Mouse (Mus musculus) neural tube, embryonic 14.5 days (tissue): Measurements from ENCODE around the gene Wscd1. TPM values are rescaled to one million over a fixed set of nuclear protein-coding genes. Genes with fewer than 3 reads are reported as not detected.
A peak's percentile ranks its signal among the peaks of the same experiment; 100 is the strongest.

Experiments
- ATAC-seq: fragments of 200-750 bp; cut with Nextera tagmentation; 2 replicates; pipeline ENCODE4 v1.8.0; 2017; ENCODE audit warnings: low read depth, mild to moderate bottlenecking, moderate TSS enrichment, moderate library complexity
- H3K27ac ChIP-seq: fragments of 300-500 bp; sonication (generic); 2 replicates; pipeline ENCODE4 v1.5.1; 2014; ENCODE audit warnings: low read depth, mild to moderate bottlenecking, control low read depth, low read length, moderate library complexity, mixed read lengths
- H3K27me3 ChIP-seq: fragments of 300-500 bp; sonication (generic); 2 replicates; pipeline ENCODE4 v1.6.1; 2014; ENCODE audit warnings: low read length; ENCODE audit not compliant: control insufficient read depth, insufficient read depth
- H3K36me3 ChIP-seq: fragments of 300-500 bp; sonication (generic); 2 replicates; pipeline ENCODE4 v1.6.1; 2014; ENCODE audit warnings: low read length, mixed read lengths; ENCODE audit not compliant: control insufficient read depth, insufficient read depth
- H3K4me1 ChIP-seq: fragments of 300-500 bp; sonication (generic); 2 replicates; pipeline ENCODE4 v1.6.1; 2014; ENCODE audit warnings: low read length; ENCODE audit not compliant: control insufficient read depth, insufficient read depth
- H3K4me2 ChIP-seq: fragments of 300-500 bp; sonication (generic); 2 replicates; pipeline ENCODE4 v1.6.1; 2014; ENCODE audit warnings: mild to moderate bottlenecking, low read depth, low read length, control low read depth
- H3K4me3 ChIP-seq: fragments of 300-500 bp; sonication (generic); 2 replicates; pipeline ENCODE4 v1.5.1; 2014; ENCODE audit warnings: low read depth, low read length, control low read depth, mixed read lengths
- H3K9ac ChIP-seq: fragments of 300-500 bp; sonication (generic); replicated peaks from 2 replicates; pipeline ENCODE4 v1.6.1; 2014; ENCODE audit warnings: low read depth, mild to moderate bottlenecking, control low read depth, low read length, mixed read lengths
- H3K9me3 ChIP-seq: fragments of 300-500 bp; sonication (generic); 2 replicates; pipeline ENCODE4 v1.6.1; 2016; ENCODE audit warnings: low read length; ENCODE audit not compliant: control insufficient read depth
- WGBS: fragments of 180-500 bp; shearing (Covaris S2); extraction: QIAGEN DNeasy Blood & Tissue Kit; methylation state at CpG from one replicate; pipeline ENCODE4 v1.1.7; 2014; 5-methylcytosine and 5-hydroxymethylcytosine counted together
- polyA plus RNA-seq: library from polyadenylated mRNA; unstranded; fragments of >200 nt; fragmentation: Nextera tagmentation; extraction: Ambion mirVana; gene quantifications from 2 replicates; pipeline ENCODE4 v1.2.1, GENCODE M21; 2014

Gene Wscd1
- polyA plus RNA-seq, 1 experiment from 2014 or later, result 44.1 TPM

DNA sequence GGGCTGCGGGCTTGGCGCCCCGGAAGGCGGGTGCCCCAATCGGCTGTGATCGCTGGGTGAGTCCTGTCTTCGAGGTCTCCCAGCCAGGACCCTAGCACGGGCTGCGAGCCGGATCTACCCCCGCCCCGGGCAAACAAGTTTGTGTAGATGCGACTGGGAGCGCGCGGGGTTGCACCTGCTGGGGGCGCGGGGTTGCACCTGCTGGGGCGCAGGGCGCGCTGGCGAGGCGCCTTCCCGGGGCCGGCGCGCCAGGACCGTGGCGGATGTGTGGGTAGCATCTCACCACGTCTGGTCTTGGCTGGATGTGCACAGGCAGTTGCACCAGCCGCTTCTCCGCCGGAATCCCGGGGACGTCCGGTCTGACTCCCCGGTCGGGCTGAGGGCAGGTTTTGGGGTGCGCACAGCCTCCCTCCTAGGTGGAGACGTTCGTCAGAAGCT is 1.5 kb downstream of the Wscd1 start:
- H3K27me3 ChIP-seq, result 0 out of 2 replicates have a peak, but pooled peaks cover 2% of the 10 kb centered on the region
- peaks cover 9% of the 10 kb centered on the region; the same call in 1 of the 2 replicates for H3K4me1 ChIP-seq
- ATAC-seq, result peak; percentile 50
- H3K9ac ChIP-seq, result peak overlapping the region; percentile 86
- peak overlapping the region; percentile 93 for H3K4me3 ChIP-seq
- H3K36me3 ChIP-seq, result no peaks in the 10 kb centered on the region
- H3K27ac ChIP-seq, result peak overlapping the region; percentile 71
- H3K4me2 ChIP-seq, result peak overlapping the region; percentile 80
- H3K9me3 ChIP-seq, result no peaks in the 10 kb centered on the region
- WGBS, result 0% methylated on average over 41 of the region's 41 CpGs

DNA sequence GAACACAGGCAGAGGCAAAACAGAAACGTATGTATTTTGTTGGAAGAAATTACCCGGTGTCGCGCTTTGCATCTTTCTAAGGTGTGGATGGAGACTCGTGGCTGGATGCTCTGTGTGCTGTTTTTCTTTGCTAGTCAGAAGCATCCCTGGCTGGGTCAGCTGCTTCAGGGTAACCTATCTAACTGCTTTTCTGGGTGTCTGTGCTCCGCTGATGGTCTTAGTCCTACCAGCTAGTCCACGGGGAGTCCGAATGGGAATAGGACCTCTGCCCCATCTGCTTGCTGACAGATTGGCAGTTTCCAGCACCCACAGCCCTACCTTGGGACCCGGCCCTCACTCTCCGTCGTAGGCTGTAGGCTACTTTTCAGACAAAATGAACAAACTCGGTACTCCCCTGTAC is 2.0 kb downstream of the Wscd1 start:
- peaks cover 9% of the 10 kb centered on the region; the same call in 1 of the 2 replicates for H3K4me1 ChIP-seq
- H3K27ac ChIP-seq, result no peak overlapping the region
- no peak for ATAC-seq
- peak overlapping the region; percentile 86 for H3K9ac ChIP-seq
- peak overlapping the region; percentile 80 for H3K4me2 ChIP-seq
- 0 out of 2 replicates have a peak, but pooled peaks cover 2% of the 10 kb centered on the region for H3K27me3 ChIP-seq
- H3K36me3 ChIP-seq, result no peaks in the 10 kb centered on the region
- 20% methylated on average over 12 of the region's 12 CpGs for WGBS
- H3K9me3 ChIP-seq, result no peaks in the 10 kb centered on the region
- H3K4me3 ChIP-seq, result peak overlapping the region; percentile 93

DNA sequence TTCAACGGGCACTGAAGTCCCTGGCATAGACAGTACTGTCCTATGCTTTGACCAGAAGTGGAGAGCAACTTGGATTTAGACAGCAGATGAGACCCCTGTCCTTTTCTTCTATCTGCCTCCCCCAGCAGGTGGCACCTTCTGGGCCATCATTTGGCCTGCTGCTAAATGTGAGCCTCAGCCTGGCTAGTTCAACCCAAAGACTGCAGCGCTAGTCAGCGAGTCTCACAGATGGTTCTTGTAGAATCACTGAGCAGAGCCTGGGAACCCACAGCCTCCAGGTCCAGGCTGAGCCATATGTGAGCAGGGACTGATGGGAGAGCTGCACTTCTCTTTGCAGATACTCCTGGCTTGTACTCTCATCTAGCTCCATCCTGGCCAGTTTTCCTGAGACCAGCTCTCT is 2.9 kb downstream of the Wscd1 start:
- no peak for ATAC-seq
- Histone ChIP-seq H3K27me3 (0 out of 2 replicates have a peak, but pooled peaks cover 2% of the 10 kb centered on the region), H3K36me3 (no peaks in the 10 kb centered on the region), H3K4me1 (peaks cover 15% of the 10 kb centered on the region; the same call in 1 of the 2 replicates), H3K9ac (no peak overlapping the region), H3K4me2 (peak overlapping the region; percentile 80), H3K27ac (no peak overlapping the region), H3K4me3 (peak overlapping the region; percentile 93), H3K9me3 (no peaks in the 10 kb centered on the region)
- 63% methylated on average over 3 of the region's 3 CpGs for WGBS

DNA sequence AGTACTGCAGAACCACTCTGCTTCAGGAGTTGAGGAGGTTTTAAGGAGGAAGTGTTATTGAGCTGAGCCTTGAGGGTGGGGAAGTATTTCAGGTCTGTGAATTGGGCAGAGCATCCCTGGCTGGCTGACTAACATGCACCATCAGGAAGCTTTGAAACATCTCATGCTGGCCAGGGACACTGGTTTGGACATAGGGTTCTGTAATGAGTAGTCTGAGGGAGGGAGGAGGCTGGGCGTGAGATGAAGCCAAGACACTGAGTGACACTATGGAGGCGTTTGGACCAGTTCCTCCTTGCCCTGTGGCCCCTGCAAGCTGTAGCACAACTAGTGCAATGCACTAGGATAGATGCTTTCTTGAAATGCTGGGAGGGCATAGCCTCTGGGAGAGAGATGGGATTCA is 5.4 kb downstream of the Wscd1 start:
- no peak overlapping the region for H3K4me3 ChIP-seq
- 0 out of 2 replicates have a peak, but pooled peaks cover 2% of the 10 kb centered on the region for H3K27me3 ChIP-seq
- H3K9ac ChIP-seq, result no peak overlapping the region
- no peaks in the 10 kb centered on the region for H3K36me3 ChIP-seq
- no peak for ATAC-seq
- no peak overlapping the region for H3K27ac ChIP-seq
- H3K9me3 ChIP-seq, result no peaks in the 10 kb centered on the region
- peaks cover 25% of the 10 kb centered on the region; the same call in 1 of the 2 replicates for H3K4me1 ChIP-seq
- no peak overlapping the region for H3K4me2 ChIP-seq
- WGBS, result 37% methylated on average over 2 of the region's 2 CpGs

DNA sequence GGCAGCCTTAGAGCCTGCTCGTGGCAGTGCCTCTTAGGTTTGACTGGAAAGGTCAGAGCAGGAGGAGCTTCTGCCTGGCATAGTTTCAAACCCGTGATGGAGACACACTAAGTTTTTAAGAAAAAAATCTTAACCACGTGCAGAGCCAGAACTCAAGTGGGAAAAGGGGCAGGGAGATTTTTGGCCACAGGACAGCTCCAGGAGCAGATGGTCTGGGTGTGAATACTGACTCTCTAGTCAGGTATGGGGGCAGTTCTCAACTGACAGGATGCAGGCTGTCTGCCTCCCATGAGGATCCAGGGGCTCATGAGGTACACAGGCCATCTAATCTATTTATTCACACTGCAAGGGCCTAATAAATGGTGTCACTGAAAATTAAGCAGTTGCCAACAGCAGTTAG is 6.6 kb downstream of the Wscd1 start:
- H3K36me3 ChIP-seq, result no peaks in the 10 kb centered on the region
- ATAC-seq, result no peak
- H3K4me1 ChIP-seq, result peaks cover 21% of the 10 kb centered on the region; the same call in 1 of the 2 replicates
- H3K9me3 ChIP-seq, result no peaks in the 10 kb centered on the region
- no peak overlapping the region for H3K4me2 ChIP-seq
- WGBS, result 19% methylated on average over 3 of the region's 3 CpGs
- no peak overlapping the region for H3K4me3 ChIP-seq
- no peak overlapping the region for H3K9ac ChIP-seq
- 0 out of 2 replicates have a peak, but pooled peaks cover 2% of the 10 kb centered on the region for H3K27me3 ChIP-seq
- H3K27ac ChIP-seq, result no peak overlapping the region

DNA sequence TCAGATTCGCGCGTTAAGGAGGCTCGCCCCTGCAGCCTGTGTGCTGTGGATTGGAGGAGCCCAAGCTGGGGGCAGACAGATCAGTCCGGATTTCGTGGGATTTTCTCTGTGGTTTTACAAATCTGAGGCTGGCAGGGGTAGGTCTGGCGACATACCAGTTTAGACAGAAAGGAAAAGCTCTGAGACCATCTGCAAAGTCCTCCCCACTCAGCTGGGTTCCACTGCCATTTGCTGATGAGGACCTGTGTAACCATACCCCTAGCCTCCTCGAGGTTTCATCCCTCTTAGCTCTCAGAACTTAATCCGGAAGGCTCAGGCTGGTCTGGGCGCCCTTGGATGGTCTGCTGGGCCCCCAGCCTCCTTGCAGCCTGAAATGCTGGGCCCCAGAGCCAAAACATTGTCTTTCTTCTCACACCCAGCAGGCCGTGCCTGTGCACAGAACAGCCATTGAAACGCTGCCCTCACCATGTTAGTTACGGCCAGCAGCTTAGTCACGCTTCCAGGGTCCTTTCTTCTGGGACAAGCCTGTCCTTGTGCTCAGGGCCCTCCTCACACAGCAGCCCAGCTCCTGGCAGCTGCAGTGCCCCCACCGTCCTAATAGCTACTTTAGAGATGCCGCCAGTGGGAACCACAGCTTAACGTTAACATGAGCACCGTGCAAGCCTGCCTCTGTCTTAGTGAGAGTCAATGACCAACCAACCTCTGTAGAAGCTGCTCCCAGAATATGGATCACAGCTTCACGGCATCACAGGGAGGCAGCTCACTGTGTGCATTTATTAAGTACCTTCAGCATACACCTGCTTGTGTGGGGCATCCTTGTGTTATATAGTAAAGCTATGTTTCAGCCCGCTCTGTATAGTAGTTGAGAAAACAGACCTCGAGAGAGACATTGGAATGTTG is 8.7 kb downstream of the Wscd1 start:
- ATAC-seq, result peak; percentile 89
- Histone ChIP-seq H3K36me3 (no peaks in the 10 kb centered on the region), H3K4me1 (peaks cover 25% of the 10 kb centered on the region; the same call in 1 of the 2 replicates), H3K27ac (peak overlapping the region; percentile 78), H3K9me3 (no peaks in the 10 kb centered on the region), H3K4me2 (no peak overlapping the region), H3K9ac (no peak overlapping the region), H3K4me3 (no peak overlapping the region), H3K27me3 (no peaks in the 10 kb centered on the region)
- WGBS, result 17% methylated on average over 21 of the region's 21 CpGs

DNA sequence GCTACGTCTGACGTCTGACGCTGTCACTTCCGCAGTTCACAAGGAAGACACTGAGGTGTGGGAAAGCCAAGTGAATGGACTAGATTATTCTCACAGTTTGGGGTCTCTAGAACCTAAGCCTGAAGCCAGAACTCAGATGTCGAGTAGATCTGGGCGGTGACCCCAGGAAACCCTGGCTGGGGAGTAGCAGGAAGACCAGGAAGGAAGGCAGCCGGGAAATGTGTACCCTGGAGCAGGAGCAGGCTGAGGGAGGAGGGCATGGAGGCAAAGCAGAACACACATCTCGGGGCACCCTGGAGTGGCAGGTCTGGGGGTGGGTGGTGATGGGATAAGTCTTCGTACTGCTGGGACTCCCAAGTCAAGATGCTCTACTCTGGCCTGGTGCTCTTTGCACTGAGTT is 11.3 kb downstream of the Wscd1 start:
- no peak overlapping the region for H3K4me3 ChIP-seq
- 84% methylated on average over 9 of the region's 9 CpGs for WGBS
- H3K9ac ChIP-seq, result no peak overlapping the region
- ATAC-seq, result no peak
- H3K4me2 ChIP-seq, result no peak overlapping the region
- H3K27me3 ChIP-seq, result no peaks in the 10 kb centered on the region
- H3K9me3 ChIP-seq, result no peaks in the 10 kb centered on the region
- H3K36me3 ChIP-seq, result no peaks in the 10 kb centered on the region
- H3K4me1 ChIP-seq, result peaks cover 25% of the 10 kb centered on the region; the same call in 1 of the 2 replicates
- H3K27ac ChIP-seq, result no peak overlapping the region

DNA sequence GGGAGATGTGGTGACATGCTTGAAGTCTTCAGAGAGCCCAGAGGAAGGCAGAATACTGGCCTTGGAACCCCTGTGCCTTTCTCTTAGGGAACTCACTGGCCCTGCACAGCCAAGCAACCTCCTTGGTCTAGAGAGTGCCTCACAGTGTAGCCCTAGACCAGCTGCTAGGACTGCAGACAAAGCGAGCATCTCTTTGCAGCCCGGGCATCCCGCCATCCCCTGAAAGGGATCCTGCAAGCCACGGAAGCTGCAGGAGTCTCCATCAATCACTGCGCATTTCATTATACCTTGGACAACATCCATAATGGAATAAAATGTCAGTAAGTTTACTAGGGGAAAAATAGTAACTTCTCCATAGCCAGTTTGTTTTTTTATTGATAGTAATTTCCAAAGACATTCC is 13.4 kb downstream of the Wscd1 start:
- H3K27me3 ChIP-seq, result no peaks in the 10 kb centered on the region
- H3K36me3 ChIP-seq, result no peaks in the 10 kb centered on the region
- H3K27ac ChIP-seq, result peak overlapping the region; percentile 58
- no peak overlapping the region for H3K4me3 ChIP-seq
- no peak overlapping the region for H3K4me2 ChIP-seq
- 21% methylated on average over 5 of the region's 5 CpGs for WGBS
- no peaks in the 10 kb centered on the region for H3K9me3 ChIP-seq
- no peak overlapping the region for H3K9ac ChIP-seq
- peak; percentile 71 for ATAC-seq
- H3K4me1 ChIP-seq, result peaks cover 15% of the 10 kb centered on the region; the same call in 1 of the 2 replicates
